Mouse (Mus musculus): Measurements from ENCODE around the gene Atp6v0b. TPM values are rescaled to one million over a fixed set of nuclear protein-coding genes. Genes with fewer than 3 reads are reported as not detected.

Atp6v0b gene
- total RNA-seq (2014; fragmentation: Nextera tagmentation) (253 and 300 TPM in 2 replicates), total RNA-seq (2017) (97.8 and 111 TPM in 2 replicates)

GRCm38 (mm10) chr4:117887133-117887532 lies at the start of gene Atp6v0b:
TSS of gene Atp6v0b (minus strand) at chr4:117887333.
- ATAC-seq (replicated peaks; ENCODE audit: poor library complexity, severe bottlenecking): peak; percentile 59

- ATAC-seq (replicated peaks; ENCODE audit: poor library complexity, severe bottlenecking): no peak
Observed at GRCm38 (mm10) chr4:117934081-117934480, 46.9 kb upstream of the Atp6v0b start.

- ATAC-seq (replicated peaks; ENCODE audit: poor library complexity, severe bottlenecking): no peak
Observed at GRCm38 (mm10) chr4:117933248-117933647, 46.1 kb upstream of the Atp6v0b start.

- ATAC-seq (replicated peaks; ENCODE audit: poor library complexity, severe bottlenecking): no peak
Observed at GRCm38 (mm10) chr4:117929391-117929881, 42.3 kb upstream of the Atp6v0b start, which contains the start of gene Artn. TSS of gene Artn (minus strand) at chr4:117929763.

- peak; percentile 38 for ATAC-seq (replicated peaks; ENCODE audit: poor library complexity, severe bottlenecking)
Observed at GRCm38 (mm10) chr4:117928699-117929241, 41.6 kb upstream of the Atp6v0b start.

GRCm38 (mm10) chr4:117928234-117928633 lies 41.1 kb upstream of the Atp6v0b start:
- ATAC-seq (replicated peaks; ENCODE audit: poor library complexity, severe bottlenecking): no peak

- peak; percentile 48 for ATAC-seq (replicated peaks; ENCODE audit: poor library complexity, severe bottlenecking)
Observed at GRCm38 (mm10) chr4:117926545-117927482, 39.7 kb upstream of the Atp6v0b start.

- no peak for ATAC-seq (replicated peaks; ENCODE audit: poor library complexity, severe bottlenecking)
Observed at GRCm38 (mm10) chr4:117924916-117925315, 37.8 kb upstream of the Atp6v0b start.

- no peak for ATAC-seq (replicated peaks; ENCODE audit: poor library complexity, severe bottlenecking)
Observed at GRCm38 (mm10) chr4:117923450-117923849, 36.3 kb upstream of the Atp6v0b start.

- no peak for ATAC-seq (replicated peaks; ENCODE audit: poor library complexity, severe bottlenecking)
Observed at GRCm38 (mm10) chr4:117921358-117921757, 34.2 kb upstream of the Atp6v0b start.

GRCm38 (mm10) chr4:117918762-117919161 lies 31.6 kb upstream of the Atp6v0b start:
- peak; percentile 48 for ATAC-seq (replicated peaks; ENCODE audit: poor library complexity, severe bottlenecking)

GRCm38 (mm10) chr4:117918261-117918660 lies 31.1 kb upstream of the Atp6v0b start:
- ATAC-seq (replicated peaks; ENCODE audit: poor library complexity, severe bottlenecking): no peak

GRCm38 (mm10) chr4:117917847-117918246 lies 30.7 kb upstream of the Atp6v0b start:
- no peak for ATAC-seq (replicated peaks; ENCODE audit: poor library complexity, severe bottlenecking)

- no peak for ATAC-seq (replicated peaks; ENCODE audit: poor library complexity, severe bottlenecking)
Observed at GRCm38 (mm10) chr4:117917402-117917801, 30.3 kb upstream of the Atp6v0b start.

- ATAC-seq (replicated peaks; ENCODE audit: poor library complexity, severe bottlenecking): no peak
Observed at GRCm38 (mm10) chr4:117916386-117916785, 29.3 kb upstream of the Atp6v0b start.

- ATAC-seq (replicated peaks; ENCODE audit: poor library complexity, severe bottlenecking): peak; percentile 25
Observed at GRCm38 (mm10) chr4:117915489-117916105, 28.5 kb upstream of the Atp6v0b start.

GRCm38 (mm10) chr4:117914591-117915442 lies 27.7 kb upstream of the Atp6v0b start, which contains the start of gene Ipo13:
TSS of gene Ipo13 (minus strand) at chr4:117914999.
- peak; percentile 81 for ATAC-seq (replicated peaks; ENCODE audit: poor library complexity, severe bottlenecking)

- ATAC-seq (replicated peaks; ENCODE audit: poor library complexity, severe bottlenecking): no peak
Observed at GRCm38 (mm10) chr4:117914031-117914430, 26.9 kb upstream of the Atp6v0b start.

GRCm38 (mm10) chr4:117913421-117913820 lies 26.3 kb upstream of the Atp6v0b start:
- no peak for ATAC-seq (replicated peaks; ENCODE audit: poor library complexity, severe bottlenecking)

Measured in granulocyte monocyte progenitor cell, adult 5-6 weeks (primary cell).